ENCODE assay signal across 9 mouse cellular contexts in the genomic region with DNA sequence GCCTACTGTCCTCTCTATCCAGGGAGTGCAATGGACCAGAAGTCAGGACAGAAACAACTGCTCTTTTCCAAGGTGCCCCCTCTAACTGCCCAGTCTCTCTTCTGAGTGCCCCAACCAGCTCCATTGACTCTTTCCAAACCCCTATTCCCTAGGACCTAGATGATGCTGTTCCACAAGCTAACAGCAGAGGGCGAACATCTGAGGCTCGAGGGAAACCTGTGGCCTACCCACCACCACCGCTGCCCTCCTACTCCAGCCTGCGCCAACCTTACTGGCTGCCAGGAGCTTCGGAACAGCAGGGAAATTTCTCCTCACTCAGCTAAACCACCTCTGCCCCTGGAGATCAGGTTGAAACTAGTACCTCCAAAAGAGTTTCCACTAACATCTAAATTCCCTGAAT. TPM values are rescaled to one million over a fixed set of nuclear protein-coding genes. Genes with fewer than 3 reads are reported as not detected.
DNase-seq lines count a peak whose midpoint lies in the region; ATAC-seq and TF ChIP-seq lines count a peak whose summit lies in the region.
"Had no signal": no experiment of that assay in that cellular context is flagged by ENCODE, and none has a peak within 500 bp of the region (broad histone marks: within the 10 kb centered on the region; RNA-seq: fewer than 3 reads in every experiment).

No protein-coding gene starts in this region.

- WGBS in thymus, adult 2 months: 39% methylated on average over 5 of the region's 5 CpGs
- 10% methylated on average over 5 of the region's 5 CpGs for WGBS in forebrain, embryonic 13.5 days
- 17% methylated on average over 5 of the region's 5 CpGs for WGBS in hindbrain, embryonic 16.5 days

- H3K9me3 ChIP-seq in forebrain, embryonic 13.5 days (replicated peaks): no peaks in the 10 kb centered on the region
- no peaks in the 10 kb centered on the region for H3K9me3 ChIP-seq in hindbrain, embryonic 16.5 days (ENCODE audit: control insufficient read depth, low read length)

- H3K36me3 ChIP-seq in thymus, adult 2 months (ENCODE audit: control insufficient read depth, insufficient read depth, low read length): peaks cover 14% of the 10 kb centered on the region; the same call in 1 of the 2 replicates
- peaks cover 63% of the 10 kb centered on the region for H3K36me3 ChIP-seq in forebrain, embryonic 13.5 days (ENCODE audit: poor library complexity, severe bottlenecking)
- peaks cover 39% of the 10 kb centered on the region for H3K36me3 ChIP-seq in hindbrain, embryonic 16.5 days (ENCODE audit: control insufficient read depth, insufficient read depth, low read length)
- H3K36me3 ChIP-seq in splenic B cell, adult 2 months (ENCODE audit: control insufficient read depth, insufficient read depth, low read length, poor library complexity, severe bottlenecking): no peaks in the 10 kb centered on the region

- no peaks in the 10 kb centered on the region for H3K27me3 ChIP-seq in thymus, adult 2 months (ENCODE audit: control insufficient read depth, insufficient read depth, low read length)
- H3K27me3 ChIP-seq in forebrain, embryonic 13.5 days: no peaks in the 10 kb centered on the region
- no peaks in the 10 kb centered on the region for H3K27me3 ChIP-seq in hindbrain, embryonic 16.5 days (replicated peaks; ENCODE audit: control insufficient read depth, insufficient read depth, low read length)
- no peaks in the 10 kb centered on the region for H3K27me3 ChIP-seq in splenic B cell, adult 2 months (ENCODE audit: control insufficient read depth, insufficient read depth, low read length, poor library complexity, severe bottlenecking)

- intact Hi-C loops in left cerebral cortex, adult 2 months (cut with DNase I): loop anchor here (1.0 kb wide), 1 partner anchor 15 kb away; no protein-coding TSS in a partner anchor

- H3K4me2 ChIP-seq in forebrain, embryonic 13.5 days: no peak overlapping the region
- no peak overlapping the region for H3K4me2 ChIP-seq in hindbrain, embryonic 16.5 days (ENCODE audit: low read length)

- ATAC-seq in forebrain, embryonic 13.5 days: peak; percentile 34; the same call in 1 of the 2 replicates
- no peak for ATAC-seq in hindbrain, embryonic 16.5 days

- peak; percentile 83 for TF ChIP-seq CTCF in thymus, adult 2 months (IDR thresholded peaks at IDR 0.05; ENCODE audit: borderline replicate concordance, control insufficient read depth, extremely low read depth, insufficient read depth, low read length, poor library complexity)
- TF ChIP-seq CTCF in left cerebral cortex, adult 2 months (IDR thresholded peaks at IDR 0.05): peak; percentile 85

- DNase-seq in thymus, adult 2 months: peak; percentile 70
- DNase-seq in thymus, adult 18-20 months: no peak
- DNase-seq in cerebellum, adult 11-12 months: peak; percentile 51
- peak; percentile 68 to 75 for DNase-seq in left cerebral cortex, adult 2 months (ENCODE audit: extremely low spot score in 1 of 2, low spot score in 2 of 2)
- DNase-seq in mesoderm, embryonic 11.5 days (ENCODE audit: low read depth, low spot score): peak; percentile 79
- DNase-seq in splenic B cell, adult 2 months (ENCODE audit: low read depth, low spot score): peak; percentile 69

- H3K9ac ChIP-seq in forebrain, embryonic 13.5 days: no peak overlapping the region
- no peak overlapping the region for H3K9ac ChIP-seq in hindbrain, embryonic 16.5 days (ENCODE audit: low read depth, low read length)

- no peak overlapping the region for H3K27ac ChIP-seq in thymus, adult 2 months (ENCODE audit: control insufficient read depth, insufficient read depth, low read length)
- H3K27ac ChIP-seq in forebrain, embryonic 13.5 days: peak overlapping the region; percentile 65
- H3K27ac ChIP-seq in hindbrain, embryonic 16.5 days (ENCODE audit: low read depth, low read length): 0 out of 2 replicates have a peak overlapping the region, but pooled peaks have one; percentile 30
- H3K27ac ChIP-seq in left cerebral cortex, adult 2 months: no peak overlapping the region

- H3K4me1 ChIP-seq in thymus, adult 2 months (replicated peaks; ENCODE audit: control insufficient read depth, insufficient read depth, low read length): peaks cover 29% of the 10 kb centered on the region
- peaks cover 53% of the 10 kb centered on the region for H3K4me1 ChIP-seq in forebrain, embryonic 13.5 days
- peaks cover 41% of the 10 kb centered on the region for H3K4me1 ChIP-seq in hindbrain, embryonic 16.5 days (ENCODE audit: control insufficient read depth, insufficient read depth, low read depth, low read length)

- H3K4me3 ChIP-seq in thymus, adult 2 months (ENCODE audit: control insufficient read depth, insufficient read depth, low read length): no peak overlapping the region
- no peak overlapping the region for H3K4me3 ChIP-seq in forebrain, embryonic 13.5 days
- H3K4me3 ChIP-seq in hindbrain, embryonic 16.5 days (ENCODE audit: low read length): no peak overlapping the region
- H3K4me3 ChIP-seq in left cerebral cortex, adult 2 months: no peak overlapping the region
- H3K4me3 ChIP-seq: myocyte had no signal

- TF ChIP-seq POLR2A in thymus, adult 2 months (IDR thresholded peaks at IDR 0.05; ENCODE audit: control insufficient read depth, extremely low read depth, insufficient read depth, low read length, poor library complexity): no peak

RNA-seq across cellular contexts. Expression of a gene that starts 16.2 kb away (rescaled TPM):
- polyA plus RNA-seq in thymus, adult 2 months (2012; rRNA removed): 20.5 and 27.3 TPM in 2 replicates
- polyA plus RNA-seq in forebrain, embryonic 13.5 days (2015; fragmentation: Nextera tagmentation; extraction: Ambion mirVana): 55.0 and 55.4 TPM in 2 replicates
- 39.9 and 50.1 TPM in 2 replicates for polyA plus RNA-seq in hindbrain, embryonic 16.5 days (2015; fragmentation: Nextera tagmentation; extraction: Ambion mirVana)
- 10 to 100 TPM; 12.5 to 14.5 TPM for total RNA-seq in left cerebral cortex, adult 2 months (2021)

RNA-seq across cellular contexts. Expression of a gene that starts 45.3 kb away (rescaled TPM):
- 0.14 and 0.18 TPM in 2 replicates for polyA plus RNA-seq in thymus, adult 2 months (2012; rRNA removed)
- 7.3 and 7.8 TPM in 2 replicates for polyA plus RNA-seq in forebrain, embryonic 13.5 days (2015; fragmentation: Nextera tagmentation; extraction: Ambion mirVana)
- polyA plus RNA-seq in hindbrain, embryonic 16.5 days (2015; fragmentation: Nextera tagmentation; extraction: Ambion mirVana): 2.6 and 3.2 TPM in 2 replicates
- total RNA-seq in left cerebral cortex, adult 2 months (2021): under 1 TPM; 0.18 to 0.49 TPM

Comparison
In these comparisons a context has a peak if more than half of its experiments do, and no peak if none do; other contexts are left out.
1. DNase-seq: peak in thymus, adult 2 months (single experiment), cerebellum, adult 11-12 months (single experiment), left cerebral cortex, adult 2 months (2 of 2), mesoderm, embryonic 11.5 days (single experiment) and splenic B cell, adult 2 months (single experiment); none in thymus, adult 18-20 months (0 of 2).
2. H3K27ac ChIP-seq: peak in forebrain, embryonic 13.5 days (single experiment) and hindbrain, embryonic 16.5 days (single experiment); none in thymus, adult 2 months (single experiment) and left cerebral cortex, adult 2 months (single experiment).